Mouse (Mus musculus) layer of hippocampus, adult 11-12 months (tissue): ENCODE results near the gene Prm2.
"Not testable (repeated sequence)": the region's sequence is repeated elsewhere in the genome, so short reads cannot be mapped to it uniquely, and the experiment has no call there.

ENCODE experiments used
- DNase-seq: peaks from one replicate; pipeline ENCODE4 v3.0.0; 2022; ENCODE audit warnings: low spot score

Prm2 gene

GRCm38 (mm10) chr16:10810376-10810775, 14.4 kb upstream of the Prm2 start:
- DNase-seq = no peak

- no peak for DNase-seq
These were observed 10.0 kb upstream of the Prm2 start, which contains the start of gene Prm1 for GRCm38 (mm10) chr16:10805789-10806527. Gene Prm1, minus strand, starts transcription at chr16:10805839.

DNA sequence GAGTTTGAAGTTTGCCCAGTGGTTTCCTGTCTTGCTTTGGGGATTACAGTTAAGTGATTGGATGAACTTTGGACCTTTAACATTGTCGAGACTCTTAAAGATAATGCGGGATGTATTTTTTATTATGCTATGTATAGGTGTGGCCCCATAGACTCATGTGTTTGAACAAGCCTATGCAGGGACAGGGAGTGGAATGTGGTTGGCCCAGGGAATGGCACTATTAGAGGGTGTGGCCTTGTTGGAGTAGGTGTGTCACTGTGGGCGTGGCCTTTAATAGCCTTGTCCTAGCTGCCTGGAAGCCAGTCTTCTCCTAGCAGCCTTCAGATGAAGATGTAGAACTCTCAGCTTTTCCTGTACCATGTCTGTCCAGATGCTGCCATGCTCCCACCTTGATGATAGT, 6.5 kb upstream of the Prm2 start:
- not testable (repeated sequence) for DNase-seq

DNA sequence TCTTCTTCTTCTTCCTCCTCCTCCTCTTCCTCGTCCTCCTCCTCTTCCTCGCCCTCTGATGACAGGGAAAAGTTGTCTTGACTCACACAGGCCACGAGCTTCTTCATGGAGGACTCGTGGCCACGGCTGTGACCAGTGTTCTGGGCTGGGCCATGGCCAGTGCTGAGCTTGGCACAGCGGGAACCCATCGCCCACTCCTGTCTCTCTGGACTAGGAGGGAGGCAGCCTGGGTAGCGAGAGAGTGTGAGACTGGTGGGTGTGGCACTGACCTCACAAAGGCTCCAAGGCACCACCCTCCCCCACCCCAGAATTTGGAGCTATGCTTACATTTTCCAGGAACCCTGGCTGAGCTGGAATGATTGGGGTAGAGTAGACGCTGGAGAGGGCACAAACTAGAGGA, 5.2 kb downstream of the Prm2 start, which contains the start of gene Prm3:
Gene Prm3, minus strand, starts transcription at position 213 of the 400 bp plus-strand sequence.
- DNase-seq = no peak

DNA sequence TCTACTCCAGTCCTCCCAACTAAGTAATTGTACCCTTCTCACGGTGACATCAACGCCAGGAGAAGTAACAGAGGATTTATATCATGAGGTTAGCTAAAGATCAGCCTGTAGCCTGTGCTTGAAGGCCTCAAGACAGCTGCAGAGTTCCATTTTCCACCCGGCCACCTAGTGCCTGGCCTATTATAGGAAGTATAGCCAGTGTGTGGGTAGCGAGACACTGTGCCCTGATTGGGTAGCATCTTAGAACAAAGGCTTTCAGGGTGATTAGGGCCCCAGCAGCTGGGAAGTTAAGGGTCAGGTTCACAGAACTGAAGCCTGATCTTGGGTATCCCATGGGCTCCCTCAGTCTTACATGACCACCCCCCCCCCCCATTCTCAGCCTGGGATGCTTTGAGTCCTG, 7.1 kb downstream of the Prm2 start:
- DNase-seq = no peak

DNA sequence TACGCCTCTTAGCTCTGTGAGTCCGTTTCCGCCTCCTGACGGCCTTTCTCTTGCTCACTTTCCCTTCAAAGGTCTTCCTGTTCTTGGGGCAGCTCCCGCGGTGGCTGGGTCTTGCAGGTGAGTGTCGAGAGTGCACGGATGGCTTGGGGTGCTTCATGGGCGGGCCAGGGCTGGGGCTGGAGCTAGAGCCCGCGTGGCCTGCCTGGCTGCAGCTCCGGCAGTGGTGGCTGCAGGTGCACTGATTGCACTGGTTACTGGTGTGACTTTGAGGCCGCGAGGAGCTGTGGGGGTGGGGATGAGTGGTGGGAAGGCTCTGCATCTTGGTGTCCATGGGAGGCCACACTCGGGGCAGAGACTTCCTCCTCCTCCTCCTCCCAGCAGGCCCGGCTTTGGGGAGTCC, 7.7 kb downstream of the Prm2 start, which contains the start of gene Tnp2:
Gene Tnp2, minus strand, starts transcription at position 390 of the 400 bp plus-strand sequence.
- no peak for DNase-seq

- DNase-seq = no peak
These were observed 8.3 kb downstream of the Prm2 start for GRCm38 (mm10) chr16:10787548-10788058.

DNA sequence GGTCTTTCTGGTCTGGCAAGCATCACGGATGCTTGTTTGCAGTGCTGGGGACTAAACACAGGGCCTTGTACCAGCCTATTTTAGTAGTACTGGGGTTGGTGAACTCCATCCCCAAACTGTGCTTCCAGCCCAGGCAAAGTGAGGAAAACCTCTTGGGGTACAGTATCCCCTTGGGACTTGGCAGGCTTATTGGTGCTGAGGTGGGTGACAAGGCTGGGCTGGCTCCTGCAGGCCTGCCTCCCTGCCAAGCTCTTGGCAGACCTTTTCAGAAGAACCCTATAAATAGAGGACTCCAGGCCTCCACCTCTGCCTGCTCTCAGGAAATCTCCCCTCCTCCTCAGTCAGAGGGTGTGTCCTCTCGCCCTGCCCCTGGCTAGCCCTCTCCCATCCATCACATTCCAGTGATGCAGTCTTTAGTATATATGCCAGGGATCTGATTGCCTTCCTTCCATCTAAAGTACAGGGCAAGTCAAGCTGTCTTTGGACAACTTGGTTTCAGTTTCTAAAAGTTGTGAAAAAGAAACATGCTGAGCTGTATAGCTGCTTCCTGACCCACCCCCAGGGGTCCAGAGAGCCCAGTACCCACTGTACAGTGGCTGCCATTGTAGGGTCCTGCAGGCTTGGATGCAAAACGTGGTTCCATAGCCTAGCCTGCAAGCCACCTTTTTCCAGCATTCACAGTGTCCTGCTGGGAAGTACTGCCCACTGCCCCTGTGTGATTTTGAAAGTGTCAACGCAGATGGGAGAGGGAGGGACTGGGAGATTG, 9.0 kb downstream of the Prm2 start:
- DNase-seq = no peak

GRCm38 (mm10) chr16:10786288-10786687, 9.6 kb downstream of the Prm2 start:
- DNase-seq = peak; percentile 88

DNA sequence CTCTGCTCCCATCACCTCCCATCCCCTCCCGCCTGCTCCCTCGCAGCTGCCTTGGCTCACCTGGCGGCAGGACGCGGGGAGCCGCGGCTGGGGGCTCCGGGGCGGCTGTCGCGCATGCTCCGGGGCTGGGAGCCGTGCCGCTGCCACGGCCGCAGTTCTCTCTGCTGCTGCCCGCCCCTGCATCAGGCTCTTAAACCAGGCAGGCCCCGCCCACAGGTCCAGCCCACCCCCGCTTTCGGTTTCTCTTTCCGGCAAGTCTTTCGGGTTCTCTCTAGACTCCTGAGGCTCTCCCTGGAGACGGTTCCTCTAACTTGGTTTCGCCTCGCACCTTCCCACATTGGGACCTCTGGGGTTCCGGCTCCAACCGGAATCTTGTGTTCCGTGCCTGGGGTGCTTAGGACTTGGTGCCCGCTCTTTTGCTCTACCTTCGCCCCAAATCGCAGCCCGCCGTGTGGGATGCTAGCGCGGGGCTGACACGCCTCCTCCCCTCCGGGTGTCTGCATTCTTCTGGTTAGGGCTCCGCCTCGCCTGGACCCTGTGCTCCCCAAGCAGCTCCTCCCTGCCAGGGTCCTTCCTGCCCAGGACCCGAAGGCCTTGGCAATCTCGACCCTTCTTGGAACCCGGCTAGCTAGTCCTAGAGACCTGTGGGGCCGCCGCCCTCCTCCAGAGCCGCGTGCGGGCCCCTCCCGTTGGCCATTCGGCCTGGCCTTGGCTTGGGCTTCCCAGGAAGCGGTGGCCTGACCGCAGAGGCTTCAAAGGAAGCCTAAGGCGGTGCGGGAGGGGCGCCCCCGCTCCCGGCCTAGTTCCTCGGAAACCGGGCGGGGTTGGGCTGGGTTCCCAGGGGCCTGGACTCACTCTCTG, 10.3 kb downstream of the Prm2 start, which contains the start of gene Socs1:
Gene Socs1, minus strand, starts transcription at position 166 of the 861 bp plus-strand sequence.
- DNase-seq = peak; percentile 79

GRCm38 (mm10) chr16:10784793-10785370, 11.1 kb downstream of the Prm2 start:
- DNase-seq = peak; percentile 86

GRCm38 (mm10) chr16:10783883-10784792, 11.8 kb downstream of the Prm2 start:
- peak; percentile 31 for DNase-seq

DNA sequence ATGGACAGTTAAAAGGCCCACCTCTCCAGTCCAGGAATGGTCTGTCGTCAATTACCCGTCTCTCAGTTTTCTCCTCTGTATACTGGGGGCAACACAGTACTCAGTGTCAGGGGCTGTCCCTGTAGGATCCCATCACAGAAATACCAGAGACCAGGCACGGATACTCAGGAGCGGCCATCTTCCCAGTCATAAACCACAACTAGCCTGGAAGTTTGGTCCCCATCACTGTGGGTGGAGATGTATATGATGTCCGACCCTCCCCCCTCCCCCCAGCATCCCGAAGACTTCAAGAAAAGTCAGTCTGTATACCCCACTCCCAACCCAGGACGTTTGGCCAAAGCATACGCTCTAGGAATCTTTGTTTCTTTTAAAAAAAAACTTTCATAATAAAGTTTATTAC, 12.5 kb downstream of the Prm2 start:
- no peak for DNase-seq

- no peak for DNase-seq
These were observed 12.8 kb downstream of the Prm2 start for GRCm38 (mm10) chr16:10783152-10783434.

- DNase-seq = no peak
These were observed 13.4 kb downstream of the Prm2 start for GRCm38 (mm10) chr16:10782377-10783151.

DNA sequence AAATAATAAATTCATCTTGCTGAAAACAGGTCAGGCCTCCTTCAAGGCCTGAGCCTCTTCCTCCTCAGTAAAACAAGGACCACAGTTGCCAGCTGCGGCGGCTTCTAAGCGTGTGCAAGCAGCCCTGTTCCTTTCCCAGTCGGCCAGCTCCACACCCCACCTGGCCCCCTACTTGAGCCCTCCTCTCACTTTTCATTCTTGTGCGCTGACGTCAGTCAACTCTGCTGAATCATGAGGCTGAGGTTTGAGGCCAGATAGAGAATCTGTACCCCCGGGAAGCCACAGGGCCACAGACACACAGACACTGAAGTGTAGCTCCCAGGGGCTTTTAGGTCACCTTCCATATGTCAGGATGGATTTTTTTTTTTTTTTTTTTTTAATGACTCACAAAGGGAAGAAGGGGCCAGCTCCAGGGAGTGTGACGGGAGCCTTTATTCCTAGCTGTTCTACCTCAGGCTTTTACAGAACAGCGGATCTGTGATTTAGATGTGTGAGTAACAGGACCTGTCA, 14.0 kb downstream of the Prm2 start:
- no peak for DNase-seq

- no peak for DNase-seq
These were observed 15.3 kb downstream of the Prm2 start for GRCm38 (mm10) chr16:10780631-10781120.

DNA sequence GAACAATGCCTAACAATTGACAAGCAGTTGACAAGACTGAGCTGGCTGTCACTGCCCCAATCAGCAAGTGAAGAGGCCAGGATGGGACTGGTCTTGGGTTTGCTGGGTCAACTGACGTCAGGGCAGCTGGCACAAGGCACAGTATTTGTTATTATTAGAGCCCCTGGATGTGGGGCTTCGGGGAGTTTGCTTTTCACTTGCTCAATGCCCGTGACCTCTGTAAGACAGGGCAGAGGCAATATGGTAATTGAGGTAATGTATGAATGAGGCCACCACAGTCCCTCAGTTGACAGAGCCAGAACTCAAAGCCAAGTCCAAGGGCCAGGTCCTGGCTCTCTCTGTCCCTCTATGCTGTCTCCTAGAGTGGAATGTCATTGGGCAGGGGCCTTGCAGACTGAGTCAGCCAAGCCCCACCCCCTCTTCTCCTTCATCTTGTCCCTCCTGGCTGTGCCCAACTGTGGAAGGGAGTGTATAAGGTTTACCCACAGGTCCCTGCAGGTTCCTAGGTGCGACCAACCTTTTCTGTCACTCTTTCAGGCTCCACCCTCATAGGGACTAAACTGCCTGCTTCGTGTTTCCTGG, 18.3 kb downstream of the Prm2 start:
- DNase-seq = no peak

DNA sequence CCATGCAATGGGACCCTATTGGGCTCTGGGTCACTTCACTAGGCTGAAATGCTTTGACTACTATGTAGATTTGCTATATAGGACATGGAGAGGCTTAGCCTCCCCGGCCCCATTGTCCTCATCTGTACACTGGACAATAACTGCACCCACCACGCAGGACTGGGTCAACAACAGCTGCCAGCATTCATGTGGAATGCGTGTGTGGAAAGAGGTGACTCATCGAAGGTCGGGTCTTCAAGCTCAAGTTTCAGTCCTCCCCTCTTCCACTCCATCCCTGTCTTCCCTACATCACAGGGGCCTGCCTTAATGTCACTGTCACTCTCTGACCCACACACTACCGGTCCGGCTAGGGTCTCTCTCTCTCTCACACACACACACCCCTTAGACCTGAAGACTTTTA, 19.6 kb downstream of the Prm2 start:
- no peak for DNase-seq
